Mouse (Mus musculus) embryonic facial prominence, embryonic 13.5 days (tissue): ENCODE measurements around the gene Spo11. TPM values are rescaled to one million over a fixed set of nuclear protein-coding genes. Genes with fewer than 3 reads are reported as not detected.

Experiments used
- ATAC-seq: fragments of 200-750 bp; cut with Nextera tagmentation; 2 replicates; pipeline ENCODE4 v1.8.0; 2017; ENCODE audit warnings: low read depth; ENCODE audit not compliant: insufficient number of reproducible peaks, insufficient read depth, low FRiP score, low TSS enrichment
- H3K27ac ChIP-seq: fragments of 300-500 bp; sonication (generic); 2 replicates; pipeline ENCODE4 v1.5.1; 2015; ENCODE audit warnings: moderate library complexity, mild to moderate bottlenecking, inconsistent platforms
- H3K27me3 ChIP-seq: fragments of 300-500 bp; sonication (generic); 2 replicates; pipeline ENCODE4 v1.6.1; 2015; ENCODE audit warnings: mild to moderate bottlenecking, inconsistent platforms
- H3K36me3 ChIP-seq: fragments of 300-500 bp; sonication (generic); 2 replicates; pipeline ENCODE4 v1.6.1; 2015; ENCODE audit warnings: mild to moderate bottlenecking, inconsistent platforms
- H3K4me1 ChIP-seq: fragments of 300-500 bp; sonication (generic); 2 replicates; pipeline ENCODE4 v1.6.1; 2015; ENCODE audit warnings: inconsistent platforms
- H3K4me2 ChIP-seq: fragments of 300-500 bp; sonication (generic); 2 replicates; pipeline ENCODE4 v1.6.1; 2015; ENCODE audit warnings: moderate library complexity, mild to moderate bottlenecking, inconsistent platforms
- H3K4me3 ChIP-seq: fragments of 300-500 bp; sonication (generic); 2 replicates; pipeline ENCODE4 v1.5.1; 2015; ENCODE audit warnings: mild to moderate bottlenecking, inconsistent platforms
- H3K9ac ChIP-seq: fragments of 300-500 bp; sonication (generic); 2 replicates; pipeline ENCODE4 v1.6.1; 2015; ENCODE audit warnings: mild to moderate bottlenecking, inconsistent platforms
- H3K9me3 ChIP-seq: fragments of 300-500 bp; sonication (generic); 2 replicates; pipeline ENCODE4 v1.6.1; 2016; ENCODE audit warnings: inconsistent platforms
- WGBS: fragments of 180-500 bp; shearing (Covaris S2); methylation state at CpG from one replicate; pipeline ENCODE4 v1.1.7; 2015; ENCODE audit warnings: mixed read lengths; 5-methylcytosine and 5-hydroxymethylcytosine counted together
- polyA plus RNA-seq: library from polyadenylated mRNA; unstranded; fragments of >200 nt; fragmentation: Nextera tagmentation; extraction: Ambion mirVana; gene quantifications from 2 replicates; pipeline ENCODE4 v1.2.1, GENCODE M21; 2015

Gene Spo11
- polyA plus RNA-seq, 1 experiment from 2014 or later: 3.9 TPM

GRCm38 (mm10) chr2:172990161-172990560 is 12.7 kb downstream of the Spo11 start:
- Histone ChIP-seq H3K27ac (no peak overlapping the region), H3K4me1 (no peaks in the 10 kb centered on the region), H3K4me2 (no peak overlapping the region), H3K9me3 (no peaks in the 10 kb centered on the region), H3K9ac (no peak overlapping the region), H3K4me3 (no peak overlapping the region), H3K27me3 (no peaks in the 10 kb centered on the region), H3K36me3 (no peaks in the 10 kb centered on the region)
- 83% methylated on average over 6 of the region's 6 CpGs for WGBS
- no peak for ATAC-seq

GRCm38 (mm10) chr2:172996207-172996606 is 18.7 kb downstream of the Spo11 start:
- Histone ChIP-seq H3K36me3 (no peaks in the 10 kb centered on the region), H3K4me2 (no peak overlapping the region), H3K27ac (0 out of 2 replicates have a peak overlapping the region, but pooled peaks have one; percentile 29), H3K9me3 (no peaks in the 10 kb centered on the region), H3K27me3 (no peaks in the 10 kb centered on the region), H3K4me3 (no peak overlapping the region), H3K4me1 (peaks cover 16% of the 10 kb centered on the region), H3K9ac (0 out of 2 replicates have a peak overlapping the region, but pooled peaks have one; percentile 4)
- ATAC-seq: no peak
- 4% methylated on average over 4 of the region's 4 CpGs for WGBS

GRCm38 (mm10) chr2:172997748-172998147 is 20.2 kb downstream of the Spo11 start:
- no peak overlapping the region for H3K4me3 ChIP-seq
- 73% methylated on average over 11 of the region's 11 CpGs for WGBS
- no peak for ATAC-seq
- no peak overlapping the region for H3K9ac ChIP-seq
- H3K36me3 ChIP-seq: peaks cover 5% of the 10 kb centered on the region
- H3K27ac ChIP-seq: no peak overlapping the region
- no peaks in the 10 kb centered on the region for H3K27me3 ChIP-seq
- peaks cover 24% of the 10 kb centered on the region for H3K4me1 ChIP-seq
- no peak overlapping the region for H3K4me2 ChIP-seq
- no peaks in the 10 kb centered on the region for H3K9me3 ChIP-seq

- H3K4me1 ChIP-seq: peaks cover 24% of the 10 kb centered on the region
- H3K9me3 ChIP-seq: no peaks in the 10 kb centered on the region
- no peak overlapping the region for H3K4me2 ChIP-seq
- peaks cover 12% of the 10 kb centered on the region for H3K36me3 ChIP-seq
- H3K27me3 ChIP-seq: no peaks in the 10 kb centered on the region
- 63% methylated on average over 7 of the region's 7 CpGs for WGBS
- H3K9ac ChIP-seq: no peak overlapping the region
- H3K4me3 ChIP-seq: no peak overlapping the region
- no peak for ATAC-seq
- no peak overlapping the region for H3K27ac ChIP-seq
These were observed 21.0 kb downstream of the Spo11 start for GRCm38 (mm10) chr2:172998478-172998877.

GRCm38 (mm10) chr2:172999630-173000284 is 22.3 kb downstream of the Spo11 start, which contains the start of gene Rae1:
Gene Rae1 (plus strand): TSS chr2:173000117.
- ATAC-seq: peak; percentile 93
- Histone ChIP-seq H3K9ac (peak within 1 kb of the TSS; percentile 96), H3K4me1 (peaks cover 24% of the 10 kb centered on the region), H3K9me3 (no peaks in the 10 kb centered on the region), H3K4me2 (peak within 1 kb of the TSS; percentile 83), H3K4me3 (peak within 1 kb of the TSS; percentile 97), H3K27me3 (no peaks in the 10 kb centered on the region), H3K36me3 (peaks cover 25% of the 10 kb centered on the region), H3K27ac (peak within 1 kb of the TSS; percentile 90)
- WGBS: under 1% methylated on average over 45 of the region's 45 CpGs

GRCm38 (mm10) chr2:173000285-173000652 is 22.8 kb downstream of the Spo11 start:
- Histone ChIP-seq H3K27me3 (no peaks in the 10 kb centered on the region), H3K4me1 (peaks cover 24% of the 10 kb centered on the region), H3K4me2 (peak overlapping the region; percentile 83), H3K9me3 (no peaks in the 10 kb centered on the region), H3K9ac (peak overlapping the region; percentile 96), H3K27ac (peak overlapping the region; percentile 90), H3K36me3 (peaks cover 30% of the 10 kb centered on the region), H3K4me3 (peak overlapping the region; percentile 97)
- under 1% methylated on average over 42 of the region's 42 CpGs for WGBS
- ATAC-seq: peak; percentile 79

GRCm38 (mm10) chr2:173000921-173001320 is 23.4 kb downstream of the Spo11 start:
- WGBS: 12% methylated on average over 8 of the region's 8 CpGs
- ATAC-seq: no peak
- Histone ChIP-seq H3K27me3 (no peaks in the 10 kb centered on the region), H3K27ac (peak overlapping the region; percentile 90; the same call in 1 of the 2 replicates), H3K4me3 (peak overlapping the region; percentile 97), H3K4me2 (peak overlapping the region; percentile 83), H3K9ac (peak overlapping the region; percentile 96), H3K36me3 (peaks cover 35% of the 10 kb centered on the region), H3K4me1 (peaks cover 19% of the 10 kb centered on the region), H3K9me3 (no peaks in the 10 kb centered on the region)

GRCm38 (mm10) chr2:173003737-173004136 is 26.2 kb downstream of the Spo11 start:
- no peak for ATAC-seq
- no peaks in the 10 kb centered on the region for H3K9me3 ChIP-seq
- no peak overlapping the region for H3K4me2 ChIP-seq
- no peak overlapping the region for H3K9ac ChIP-seq
- H3K4me1 ChIP-seq: peaks cover 13% of the 10 kb centered on the region
- peaks cover 63% of the 10 kb centered on the region for H3K36me3 ChIP-seq
- H3K4me3 ChIP-seq: no peak overlapping the region
- no peaks in the 10 kb centered on the region for H3K27me3 ChIP-seq
- H3K27ac ChIP-seq: no peak overlapping the region
- WGBS: 91% methylated on average over 8 of the region's 8 CpGs

GRCm38 (mm10) chr2:173010220-173010717 is 32.8 kb downstream of the Spo11 start:
- WGBS: 73% methylated on average over 3 of the region's 3 CpGs
- Histone ChIP-seq H3K36me3 (peaks cover 99% of the 10 kb centered on the region), H3K4me2 (no peak overlapping the region), H3K9ac (no peak overlapping the region), H3K4me1 (no peaks in the 10 kb centered on the region), H3K27me3 (no peaks in the 10 kb centered on the region), H3K9me3 (no peaks in the 10 kb centered on the region), H3K4me3 (no peak overlapping the region), H3K27ac (no peak overlapping the region)
- no peak for ATAC-seq

- Histone ChIP-seq H3K27ac (no peak overlapping the region), H3K4me2 (no peak overlapping the region), H3K9ac (no peak overlapping the region), H3K27me3 (no peaks in the 10 kb centered on the region), H3K36me3 (peaks cover 99% of the 10 kb centered on the region), H3K4me1 (no peaks in the 10 kb centered on the region), H3K4me3 (no peak overlapping the region), H3K9me3 (no peaks in the 10 kb centered on the region)
- WGBS: 93% methylated on average over 8 of the region's 8 CpGs
- no peak for ATAC-seq
These were observed 33.9 kb downstream of the Spo11 start for GRCm38 (mm10) chr2:173011440-173011839.

GRCm38 (mm10) chr2:173014741-173015287 is 37.3 kb downstream of the Spo11 start:
- Histone ChIP-seq H3K9me3 (no peaks in the 10 kb centered on the region), H3K9ac (no peak overlapping the region), H3K27ac (no peak overlapping the region), H3K36me3 (peaks cover 65% of the 10 kb centered on the region), H3K4me3 (no peak overlapping the region), H3K4me1 (peaks cover 11% of the 10 kb centered on the region), H3K4me2 (no peak overlapping the region), H3K27me3 (peaks cover 12% of the 10 kb centered on the region)
- no peak for ATAC-seq
- 79% methylated on average over 7 of the region's 7 CpGs for WGBS

GRCm38 (mm10) chr2:173017940-173018339 is 40.4 kb downstream of the Spo11 start:
- H3K4me1 ChIP-seq: peaks cover 28% of the 10 kb centered on the region
- peaks cover 21% of the 10 kb centered on the region for H3K27me3 ChIP-seq
- peaks cover 34% of the 10 kb centered on the region for H3K36me3 ChIP-seq
- no peak for ATAC-seq
- no peak overlapping the region for H3K4me3 ChIP-seq
- no peak overlapping the region for H3K9ac ChIP-seq
- 46% methylated on average over 6 of the region's 6 CpGs for WGBS
- no peak overlapping the region for H3K4me2 ChIP-seq
- H3K27ac ChIP-seq: no peak overlapping the region
- H3K9me3 ChIP-seq: no peaks in the 10 kb centered on the region
